Mouse (Mus musculus) lung, postnatal 10 days (tissue): ENCODE data around the gene Zmym5.
A peak's percentile ranks its signal among the peaks of the same experiment; 100 is the strongest.
"Not testable (repeated sequence)": the region's sequence is repeated elsewhere in the genome, so short reads cannot be mapped to it uniquely, and the experiment has no call there.

Experiments used
- DNase-seq: peaks from one replicate; pipeline ENCODE4 v3.0.0; 2021

Zmym5 gene

GRCm38 (mm10) chr14:56776571-56777238 is 34.8 kb downstream of the Zmym5 start:
- DNase-seq, result peak; percentile 5

GRCm38 (mm10) chr14:56775416-56775815 is 36.1 kb downstream of the Zmym5 start:
- DNase-seq, result no peak

GRCm38 (mm10) chr14:56766438-56766837 is 45.1 kb downstream of the Zmym5 start:
- DNase-seq, result not testable (repeated sequence)

- not testable (repeated sequence) for DNase-seq
Observed at GRCm38 (mm10) chr14:56765117-56765516, 46.4 kb downstream of the Zmym5 start.

GRCm38 (mm10) chr14:56751282-56751681 is 60.2 kb downstream of the Zmym5 start:
- no peak for DNase-seq
